Mouse (Mus musculus): ENCODE measurements around the gene Pias1. TPM values are rescaled to one million over a fixed set of nuclear protein-coding genes. Genes with fewer than 3 reads are reported as not detected.

Pias1 gene
- total and polyA plus RNA-seq, 3 experiments: 9.3 to 43.8 (median 36.5) TPM

GRCm38 (mm10) chr9:62857719-62858261 lies 129.9 kb downstream of the Pias1 start, which contains the start of gene Calml4:
Gene Calml4, plus strand, starts transcription at chr9:62858080.
- peak; percentile 91 for DNase-seq

DNA sequence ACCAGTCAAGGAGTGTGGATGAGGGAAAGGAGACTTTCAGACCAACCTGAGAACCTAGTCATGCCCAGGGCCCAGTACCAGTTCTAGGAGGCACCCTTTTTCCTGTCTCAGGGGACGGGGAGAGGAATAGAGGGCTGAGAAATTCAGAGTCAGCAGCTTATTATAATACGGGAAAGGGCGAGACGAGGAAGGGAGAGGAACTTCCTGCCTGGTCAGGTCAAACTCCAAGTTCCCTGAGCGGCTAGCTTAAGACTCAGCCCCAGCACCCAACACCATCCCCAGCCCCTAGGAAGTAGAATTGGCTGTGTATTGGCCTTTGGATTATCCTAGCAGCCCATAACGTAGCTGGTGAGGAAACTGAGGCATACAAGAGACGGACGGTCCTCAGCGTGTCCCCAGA lies 130.5 kb downstream of the Pias1 start:
- peak; percentile 33 for DNase-seq

DNA sequence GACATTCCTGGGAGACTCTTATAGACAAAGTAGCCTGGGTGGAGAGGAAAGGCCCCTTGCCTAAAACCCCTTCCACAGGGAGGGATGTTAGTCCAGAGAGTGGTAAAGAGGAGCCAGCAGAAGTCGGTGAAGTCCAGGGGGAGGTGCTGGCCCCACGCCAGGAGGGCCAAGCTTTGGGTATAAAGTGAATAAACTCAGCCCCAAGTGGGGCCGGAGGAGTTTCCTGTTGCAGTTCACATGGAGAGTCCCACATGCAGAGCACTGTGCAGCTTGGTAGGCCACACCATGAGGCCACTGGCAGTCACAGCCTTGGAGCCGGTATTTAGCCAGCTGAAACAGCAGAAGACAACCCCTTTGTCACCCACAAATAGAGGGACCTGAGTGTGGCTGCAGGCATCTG lies 133.2 kb downstream of the Pias1 start:
- no peak for DNase-seq

DNA sequence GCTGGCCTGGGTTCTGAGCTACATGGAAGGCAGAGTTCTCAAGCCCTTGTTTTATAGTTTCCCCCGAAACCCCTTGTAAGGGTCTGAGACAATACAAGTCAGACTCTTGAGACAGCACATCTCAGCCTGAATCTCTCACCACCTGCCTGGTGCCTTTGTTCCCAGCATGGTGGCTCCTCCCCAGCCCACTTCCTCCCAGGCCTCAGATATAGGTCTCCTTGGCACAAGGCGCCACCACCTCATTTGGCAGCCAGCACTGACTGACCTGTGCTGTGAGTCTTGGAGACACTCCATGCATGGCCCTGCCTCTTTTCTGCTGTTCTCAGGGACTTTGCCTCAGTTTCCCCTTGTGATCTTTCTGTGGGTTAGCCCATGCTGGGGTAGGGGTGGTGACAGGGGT lies 136.2 kb downstream of the Pias1 start:
- DNase-seq: no peak

DNA sequence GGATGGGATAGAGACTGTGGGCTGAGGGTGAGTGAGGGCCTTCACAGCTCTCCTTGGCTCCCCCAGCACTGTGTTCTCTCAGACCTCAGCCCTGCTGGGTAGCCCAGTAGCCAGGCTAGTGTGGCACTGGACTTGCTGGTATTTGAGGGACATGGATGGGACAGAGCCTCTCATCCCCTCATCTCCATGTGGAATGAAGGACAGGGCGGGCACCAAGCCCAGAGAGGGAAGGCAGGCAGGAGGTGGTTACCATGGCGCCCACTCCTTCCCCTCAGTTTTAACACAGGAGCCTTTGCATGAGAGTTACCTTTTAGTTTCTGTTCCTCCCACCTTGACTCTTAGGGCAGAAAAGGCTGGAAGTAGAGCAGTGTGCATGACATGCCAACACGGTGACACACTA lies 139.1 kb downstream of the Pias1 start:
- DNase-seq: no peak

DNA sequence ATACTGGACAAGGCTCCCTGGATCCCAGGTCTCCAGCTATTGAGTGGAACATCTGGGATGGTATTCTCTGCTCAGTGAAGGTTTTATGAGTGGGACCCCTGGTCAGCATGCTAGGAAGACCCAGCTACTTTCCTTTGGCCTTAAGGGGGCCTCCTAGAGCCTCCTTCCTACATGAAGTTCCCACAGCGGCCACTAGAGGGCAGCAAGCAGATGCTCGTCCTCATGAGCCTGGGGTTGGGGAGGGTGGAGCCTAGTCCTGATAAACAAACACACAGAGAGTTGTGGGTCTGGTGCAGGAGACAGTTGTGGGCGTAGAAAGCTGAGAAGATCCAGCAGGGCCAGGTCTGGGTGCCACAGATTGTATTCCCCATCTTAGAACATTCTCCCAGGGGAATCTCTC lies 140.0 kb downstream of the Pias1 start:
- peak; percentile 84 for DNase-seq

- no peak for DNase-seq
Measured at GRCm38 (mm10) chr9:62844461-62844860, 143.3 kb downstream of the Pias1 start.

- no peak for DNase-seq
Measured at GRCm38 (mm10) chr9:62843356-62844024, 144.2 kb downstream of the Pias1 start.

DNA sequence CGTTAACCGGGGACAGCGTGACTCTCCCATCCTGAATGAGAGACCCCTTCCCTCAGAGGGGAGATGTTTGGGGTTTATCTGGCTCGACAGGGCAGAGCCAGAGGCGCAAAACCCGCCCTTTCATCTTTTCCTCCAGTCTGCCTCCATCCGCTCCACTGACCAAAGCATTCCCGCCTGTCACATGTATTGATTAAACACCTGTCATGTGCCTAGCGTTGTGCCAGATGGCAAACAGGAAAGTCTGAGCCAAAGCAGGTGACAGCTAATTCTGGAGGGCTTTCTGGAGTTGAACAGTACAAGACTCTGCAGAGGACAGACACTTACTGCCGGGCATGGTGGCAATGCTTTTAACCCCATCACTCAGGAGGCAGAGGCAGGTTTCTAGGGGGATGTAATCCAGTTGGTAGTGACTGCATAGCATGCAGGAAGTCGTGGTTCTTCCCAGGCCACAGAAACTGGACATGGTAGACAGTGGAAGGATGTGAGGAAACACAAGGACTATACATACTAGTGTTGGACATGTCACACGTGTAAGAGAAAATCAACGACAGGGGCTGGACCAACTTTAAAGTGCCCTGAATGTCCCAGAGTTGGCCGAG lies 148.5 kb downstream of the Pias1 start:
- no peak for DNase-seq

DNA sequence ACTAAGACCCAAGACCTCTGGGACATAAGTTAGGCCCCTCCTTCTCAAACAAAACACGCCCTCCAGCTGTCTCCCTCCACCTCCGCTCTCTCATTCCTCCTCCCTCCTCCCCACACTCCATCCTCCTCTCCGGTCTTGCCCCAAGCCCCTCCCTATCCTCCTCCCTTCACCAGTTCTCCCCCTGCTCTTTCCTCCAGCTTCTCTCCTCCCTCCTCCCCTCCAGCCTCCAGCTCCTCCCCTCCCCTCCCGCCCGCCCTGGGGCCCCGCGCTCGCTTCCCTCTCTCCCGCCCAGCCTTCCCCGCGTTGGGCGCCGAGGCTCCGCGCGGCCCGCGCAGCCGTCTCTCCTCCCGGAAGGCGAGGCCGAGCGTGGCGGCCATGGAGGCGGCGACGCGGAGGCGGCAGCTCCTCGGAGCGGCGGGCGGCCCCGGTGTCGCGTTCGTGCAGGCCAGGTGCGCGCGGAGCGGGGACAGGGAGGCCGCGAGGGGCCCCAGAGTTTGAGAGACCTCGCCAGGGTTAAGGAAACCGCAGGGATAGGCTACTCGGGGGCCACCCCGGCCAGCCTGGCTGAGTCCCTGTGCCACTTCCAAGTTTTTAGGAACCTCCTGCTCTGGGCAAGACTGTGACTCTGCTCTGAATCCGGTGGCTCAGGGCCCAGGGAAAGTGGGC lies 149.1 kb downstream of the Pias1 start, which contains the start of gene Cln6:
Cln6 (plus strand) TSS at position 280 of the 666 bp plus-strand sequence.
- peak; percentile 89 for DNase-seq

- DNase-seq: no peak
Measured at GRCm38 (mm10) chr9:62838146-62838505, 149.6 kb downstream of the Pias1 start.

DNA sequence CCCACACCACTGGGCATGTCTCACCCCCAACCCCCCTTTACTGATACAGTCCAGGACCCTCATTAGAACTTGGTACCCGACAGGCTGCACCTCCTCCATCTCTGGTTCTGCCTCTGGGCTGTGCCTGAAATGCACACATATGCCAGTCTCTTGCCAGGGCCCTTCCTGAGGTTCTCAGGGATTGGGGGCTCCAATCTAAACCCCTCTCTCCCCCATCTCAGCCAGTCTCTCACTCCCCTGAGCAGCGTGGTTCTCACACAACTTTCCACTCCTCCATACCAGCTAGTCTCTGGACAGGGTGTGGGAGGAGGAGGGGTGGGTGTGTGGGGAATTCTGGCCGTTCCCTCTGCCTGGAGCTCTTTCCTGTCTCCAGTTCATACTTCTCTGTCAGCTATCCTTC lies 150.1 kb downstream of the Pias1 start:
- DNase-seq: no peak

- DNase-seq: no peak
Measured at GRCm38 (mm10) chr9:62835705-62836446, 151.8 kb downstream of the Pias1 start.

DNA sequence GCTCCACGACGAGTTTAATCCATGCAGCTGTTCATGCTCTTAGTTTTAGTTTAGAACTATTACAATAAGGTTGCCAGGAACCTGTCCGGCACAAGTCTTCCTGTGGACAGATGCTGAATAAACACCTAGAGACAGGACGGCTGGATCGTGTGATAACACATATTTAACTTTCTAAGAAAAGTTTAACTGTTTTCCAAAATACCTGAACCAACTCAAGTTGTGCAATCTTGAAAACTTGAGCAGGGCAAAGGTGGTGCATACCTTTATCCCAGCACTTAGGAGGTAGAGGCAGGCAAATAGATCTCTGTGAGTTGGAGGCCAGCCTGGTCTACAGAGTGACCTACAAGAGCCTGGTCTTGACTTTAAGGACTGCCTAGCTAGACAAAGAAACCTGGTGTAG lies 152.8 kb downstream of the Pias1 start:
- DNase-seq: no peak

DNA sequence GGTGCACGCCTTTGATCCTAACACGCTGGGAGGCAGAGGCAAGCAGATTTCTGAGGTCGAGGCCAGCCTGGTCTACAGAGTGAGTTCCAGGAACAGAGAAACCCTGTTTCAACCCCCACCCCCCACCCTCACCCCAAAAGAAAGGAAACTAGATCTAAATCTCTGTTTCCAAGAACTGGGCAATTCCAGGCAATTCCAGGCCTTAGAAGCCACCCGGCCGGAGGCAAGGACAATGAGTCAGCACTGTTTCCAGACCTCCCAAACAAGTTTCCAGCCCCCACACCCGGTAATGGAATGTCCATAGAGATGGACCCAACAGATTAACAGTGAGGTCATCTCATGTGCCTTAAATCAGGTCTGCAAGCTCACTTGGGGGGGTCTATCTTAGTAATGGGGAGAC lies 157.8 kb downstream of the Pias1 start:
- no peak for DNase-seq

GRCm38 (mm10) chr9:62828662-62829086 lies 159.1 kb downstream of the Pias1 start:
- DNase-seq: peak; percentile 99

Other genes starting within 250 kb of the Pias1 start
- 10 to 100 TPM; 31.6 to 33.8 TPM for gene Fem1b, start 176.0 kb downstream of the Pias1 start, total RNA-seq (2021)
- gene Fem1b, start 176.0 kb downstream of the Pias1 start, polyA plus RNA-seq (2012; rRNA removed): 8.1 and 8.3 TPM in 2 replicates
- gene Cln6, start 149.1 kb downstream of the Pias1 start, total RNA-seq (2021): 10 to 100 TPM; 20.0 to 20.2 TPM
- 65.3 and 68.9 TPM in 2 replicates for gene Cln6, start 149.1 kb downstream of the Pias1 start, polyA plus RNA-seq (2012; rRNA removed)
- gene Calml4, start 129.8 kb downstream of the Pias1 start, total RNA-seq (2021): 10 to 100 TPM in 1 of 2 experiments, 1 to 10 TPM in 1; 7.8 to 12.0 TPM
- gene Calml4, start 129.8 kb downstream of the Pias1 start, polyA plus RNA-seq (2012; rRNA removed): 0.77 and 0.97 TPM in 2 replicates
- under 1 TPM in 1 of 2 experiments, not detected in 1; 0.14 TPM for gene Skor1, start 161.0 kb upstream of the Pias1 start, total RNA-seq (2021)
- gene Skor1, start 161.0 kb upstream of the Pias1 start, polyA plus RNA-seq (2012; rRNA removed): 0.04 and 0.11 TPM in 2 replicates

All from adrenal gland, adult 2 months (tissue).